Comparison of ENCODE assay signal across 17 mouse cellular contexts in genomic region chr13:3659163-3660160, GRCm38 (mm10). TPM values are rescaled to one million over a fixed set of nuclear protein-coding genes. Genes with fewer than 3 reads are reported as not detected.
DNase-seq lines count a peak whose midpoint lies in the region; ATAC-seq and TF ChIP-seq lines count a peak whose summit lies in the region.
"Had no signal": no experiment of that assay in that cellular context is flagged by ENCODE, and none has a peak within 500 bp of the region (broad histone marks: within the 10 kb centered on the region; RNA-seq: fewer than 3 reads in every experiment).

No protein-coding gene starts in this region.

- peak overlapping the region; percentile 88 for H3K27ac ChIP-seq in intestine, postnatal 0 days (ENCODE audit: low read depth, low read length)
- H3K27ac ChIP-seq in stomach, embryonic 16.5 days (ENCODE audit: low read length) = no peak overlapping the region
- no peak overlapping the region for H3K27ac ChIP-seq in hindbrain, postnatal 0 days
- H3K27ac ChIP-seq: forebrain, embryonic 15.5 days; layer of hippocampus, adult 2 months; neural tube, embryonic 15.5 days had no signal

- TF ChIP-seq CTCF in intestine, postnatal 0 days (IDR thresholded peaks at IDR 0.05; ENCODE audit: low read depth) = no peak
- no peak for TF ChIP-seq CTCF in hindbrain, postnatal 0 days (IDR thresholded peaks at IDR 0.05; ENCODE audit: low read depth)

- DNase-seq in kidney, postnatal 36 days = peak; percentile 35 to 62
- no peak for DNase-seq in kidney, adult 8-10 months
- no peak for DNase-seq in embryo, embryonic 11 days
- no peak for DNase-seq in hindbrain, postnatal 0 days (ENCODE audit: low spot score)
- DNase-seq: adrenal gland, adult 2 months; cerebellum, adult 9-11 months; heart, postnatal 14 days; lung, embryonic 14.5 days; retina, postnatal 1 day; thymus, postnatal 36 days had no signal

- H3K27me3 ChIP-seq in intestine, postnatal 0 days (replicated peaks; ENCODE audit: control insufficient read depth, insufficient read depth, low read length) = no peaks in the 10 kb centered on the region
- H3K27me3 ChIP-seq in stomach, embryonic 16.5 days (ENCODE audit: control insufficient read depth, insufficient read depth, low read length) = no peaks in the 10 kb centered on the region
- H3K27me3 ChIP-seq in hindbrain, postnatal 0 days (ENCODE audit: insufficient read depth, low read length) = no peaks in the 10 kb centered on the region
- H3K27me3 ChIP-seq: forebrain, embryonic 15.5 days; neural tube, embryonic 15.5 days had no signal

- no peak overlapping the region for H3K4me3 ChIP-seq in intestine, postnatal 0 days (ENCODE audit: low read depth, low read length)
- H3K4me3 ChIP-seq in stomach, embryonic 16.5 days (replicated peaks; ENCODE audit: low read length) = no peak overlapping the region
- no peak overlapping the region for H3K4me3 ChIP-seq in hindbrain, postnatal 0 days (ENCODE audit: low read length)
- H3K4me3 ChIP-seq: forebrain, embryonic 15.5 days; layer of hippocampus, adult 2 months; neural tube, embryonic 15.5 days had no signal

- H3K9ac ChIP-seq in intestine, postnatal 0 days (ENCODE audit: low read depth, low read length) = no peak overlapping the region
- H3K9ac ChIP-seq in stomach, embryonic 16.5 days (ENCODE audit: low read length) = no peak overlapping the region; the same call in 1 of the 2 replicates
- no peak overlapping the region for H3K9ac ChIP-seq in hindbrain, postnatal 0 days (replicated peaks; ENCODE audit: low read length)
- H3K9ac ChIP-seq: forebrain, embryonic 15.5 days; lung, embryonic 14.5 days; neural tube, embryonic 15.5 days had no signal

- peak overlapping the region; percentile 44 for H3K4me2 ChIP-seq in intestine, postnatal 0 days (replicated peaks; ENCODE audit: low read depth)
- H3K4me2 ChIP-seq in stomach, embryonic 16.5 days (ENCODE audit: low read depth, low read length) = no peak overlapping the region
- no peak overlapping the region for H3K4me2 ChIP-seq in hindbrain, postnatal 0 days (ENCODE audit: low read depth, low read length)
- H3K4me2 ChIP-seq: forebrain, embryonic 15.5 days; lung, embryonic 14.5 days; midbrain, embryonic 11.5 days; neural tube, embryonic 15.5 days had no signal

- H3K9me3 ChIP-seq in intestine, postnatal 0 days (ENCODE audit: control insufficient read depth) = no peaks in the 10 kb centered on the region
- H3K9me3 ChIP-seq in stomach, embryonic 16.5 days (replicated peaks; ENCODE audit: control insufficient read depth, low read length) = no peaks in the 10 kb centered on the region
- H3K9me3 ChIP-seq in hindbrain, postnatal 0 days (ENCODE audit: low read length) = no peaks in the 10 kb centered on the region
- H3K9me3 ChIP-seq: forebrain, embryonic 15.5 days; neural tube, embryonic 15.5 days had no signal

- peak; percentile 71 for ATAC-seq in common myeloid progenitor, adult 5-6 weeks (replicated peaks; ENCODE audit: low read depth, poor library complexity, severe bottlenecking)
- ATAC-seq in intestine, postnatal 0 days = peak; percentile 96
- peak; percentile 64; the same call in 1 of the 2 replicates for ATAC-seq in stomach, embryonic 16.5 days (ENCODE audit: insufficient read depth, low FRiP score)
- no peak for ATAC-seq in hindbrain, postnatal 0 days
- ATAC-seq: forebrain, embryonic 15.5 days had no signal

- H3K4me1 ChIP-seq in intestine, postnatal 0 days (replicated peaks; ENCODE audit: control insufficient read depth, insufficient read depth, low read length) = 0 out of 2 replicates have a peak, but pooled peaks cover 8% of the 10 kb centered on the region
- 0 out of 2 replicates have a peak, but pooled peaks cover 5% of the 10 kb centered on the region for H3K4me1 ChIP-seq in stomach, embryonic 16.5 days (ENCODE audit: control insufficient read depth, insufficient read depth, low read length)
- H3K4me1 ChIP-seq in hindbrain, postnatal 0 days (ENCODE audit: insufficient read depth, low read length) = no peaks in the 10 kb centered on the region
- H3K4me1 ChIP-seq: forebrain, embryonic 15.5 days; neural tube, embryonic 15.5 days had no signal

- 35% methylated on average over 16 of the region's 16 CpGs for WGBS in intestine, postnatal 0 days
- 51% methylated on average over 16 of the region's 16 CpGs for WGBS in stomach, embryonic 16.5 days
- 80% methylated on average over 16 of the region's 16 CpGs for WGBS in hindbrain, postnatal 0 days

- H3K36me3 ChIP-seq in intestine, postnatal 0 days (ENCODE audit: control insufficient read depth, insufficient read depth) = no peaks in the 10 kb centered on the region
- H3K36me3 ChIP-seq in stomach, embryonic 16.5 days (ENCODE audit: control insufficient read depth, insufficient read depth, low read length) = no peaks in the 10 kb centered on the region
- H3K36me3 ChIP-seq in hindbrain, postnatal 0 days (ENCODE audit: insufficient read depth, low read length) = no peaks in the 10 kb centered on the region
- H3K36me3 ChIP-seq: forebrain, embryonic 15.5 days; neural tube, embryonic 15.5 days had no signal

RNA-seq across cellular contexts. Expression of gene Asb13, which starts 25.6 kb away (rescaled TPM):
- 4.8 and 6.0 TPM in 2 replicates for total RNA-seq in common myeloid progenitor, adult 5-6 weeks (2017)
- polyA plus RNA-seq in intestine, postnatal 0 days (2015; fragmentation: Nextera tagmentation; extraction: Ambion mirVana) = 3.4 and 4.2 TPM in 2 replicates
- polyA plus RNA-seq in stomach, embryonic 16.5 days (2015; fragmentation: Nextera tagmentation; extraction: Ambion mirVana) = 15.1 and 16.4 TPM in 2 replicates
- 16.6 and 17.3 TPM in 2 replicates for total RNA-seq in hindbrain, postnatal 0 days (2014; rRNA removed)
- polyA plus RNA-seq in hindbrain, postnatal 0 days (2015; fragmentation: Nextera tagmentation; extraction: Ambion mirVana) = 14.1 and 16.5 TPM in 2 replicates

RNA-seq across cellular contexts. Expression of gene Fam208b, which starts 48.6 kb away (rescaled TPM):
- total RNA-seq in common myeloid progenitor, adult 5-6 weeks (2017) = 46.4 and 46.9 TPM in 2 replicates
- polyA plus RNA-seq in intestine, postnatal 0 days (2015; fragmentation: Nextera tagmentation; extraction: Ambion mirVana) = 4.8 and 5.0 TPM in 2 replicates
- polyA plus RNA-seq in stomach, embryonic 16.5 days (2015; fragmentation: Nextera tagmentation; extraction: Ambion mirVana) = 10.5 and 11.2 TPM in 2 replicates
- total RNA-seq in hindbrain, postnatal 0 days (2014; rRNA removed) = 25.4 and 36.7 TPM in 2 replicates
- 8.4 and 9.9 TPM in 2 replicates for polyA plus RNA-seq in hindbrain, postnatal 0 days (2015; fragmentation: Nextera tagmentation; extraction: Ambion mirVana)

Comparison
In these comparisons a context has a peak if more than half of its experiments do, and no peak if none do; other contexts are left out.
1. DNase-seq: peak in kidney, postnatal 36 days (2 of 2); none in kidney, adult 8-10 months (0 of 2), embryo, embryonic 11 days (single experiment) and hindbrain, postnatal 0 days (single experiment).